Mouse (Mus musculus) neural tube, embryonic 13.5 days (tissue): ENCODE data around the gene Lrrc61. TPM values are rescaled to one million over a fixed set of nuclear protein-coding genes. Genes with fewer than 3 reads are reported as not detected.
A peak's percentile ranks its signal among the peaks of the same experiment; 100 is the strongest.

Source experiments
- ATAC-seq: fragments of 200-750 bp; cut with Nextera tagmentation; 2 replicates; pipeline ENCODE4 v1.8.0; 2017; ENCODE audit warnings: low read depth, mild to moderate bottlenecking, moderate TSS enrichment, moderate library complexity
- H3K27ac ChIP-seq: fragments of 300-500 bp; sonication (generic); replicated peaks from 2 replicates; pipeline ENCODE4 v1.5.1; 2015; ENCODE audit warnings: moderate library complexity, mild to moderate bottlenecking, inconsistent platforms
- H3K27me3 ChIP-seq: fragments of 300-500 bp; sonication (generic); 2 replicates; pipeline ENCODE4 v1.6.1; 2015; ENCODE audit warnings: mild to moderate bottlenecking, inconsistent platforms
- H3K36me3 ChIP-seq: fragments of 300-500 bp; sonication (generic); 2 replicates; pipeline ENCODE4 v1.6.1; 2015; ENCODE audit warnings: mild to moderate bottlenecking, inconsistent platforms
- H3K4me1 ChIP-seq: fragments of 300-500 bp; sonication (generic); replicated peaks from 2 replicates; pipeline ENCODE4 v1.6.1; 2015; ENCODE audit warnings: inconsistent platforms
- H3K4me2 ChIP-seq: fragments of 300-500 bp; sonication (generic); 2 replicates; pipeline ENCODE4 v1.6.1; 2015; ENCODE audit warnings: inconsistent platforms, mild to moderate bottlenecking, moderate library complexity
- H3K4me3 ChIP-seq: fragments of 300-500 bp; sonication (generic); 2 replicates; pipeline ENCODE4 v1.5.1; 2015; ENCODE audit warnings: mild to moderate bottlenecking, inconsistent platforms
- H3K9ac ChIP-seq: fragments of 300-500 bp; sonication (generic); 2 replicates; pipeline ENCODE4 v1.6.1; 2015; ENCODE audit warnings: moderate library complexity, mild to moderate bottlenecking, inconsistent platforms
- H3K9me3 ChIP-seq: fragments of 300-500 bp; sonication (generic); 2 replicates; pipeline ENCODE4 v1.6.1; 2016; ENCODE audit warnings: inconsistent platforms
- WGBS: fragments of 180-500 bp; shearing (Covaris S2); methylation state at CpG from one replicate; pipeline ENCODE4 v1.1.7; 2015; 5-methylcytosine and 5-hydroxymethylcytosine counted together
- polyA plus RNA-seq: library from polyadenylated mRNA; unstranded; fragments of >200 nt; fragmentation: Nextera tagmentation; extraction: Ambion mirVana; gene quantifications from 2 replicates; pipeline ENCODE4 v1.2.1, GENCODE M21; 2015

Gene Lrrc61
- polyA plus RNA-seq, 1 experiment from 2014 or later: 24.0 TPM

DNA sequence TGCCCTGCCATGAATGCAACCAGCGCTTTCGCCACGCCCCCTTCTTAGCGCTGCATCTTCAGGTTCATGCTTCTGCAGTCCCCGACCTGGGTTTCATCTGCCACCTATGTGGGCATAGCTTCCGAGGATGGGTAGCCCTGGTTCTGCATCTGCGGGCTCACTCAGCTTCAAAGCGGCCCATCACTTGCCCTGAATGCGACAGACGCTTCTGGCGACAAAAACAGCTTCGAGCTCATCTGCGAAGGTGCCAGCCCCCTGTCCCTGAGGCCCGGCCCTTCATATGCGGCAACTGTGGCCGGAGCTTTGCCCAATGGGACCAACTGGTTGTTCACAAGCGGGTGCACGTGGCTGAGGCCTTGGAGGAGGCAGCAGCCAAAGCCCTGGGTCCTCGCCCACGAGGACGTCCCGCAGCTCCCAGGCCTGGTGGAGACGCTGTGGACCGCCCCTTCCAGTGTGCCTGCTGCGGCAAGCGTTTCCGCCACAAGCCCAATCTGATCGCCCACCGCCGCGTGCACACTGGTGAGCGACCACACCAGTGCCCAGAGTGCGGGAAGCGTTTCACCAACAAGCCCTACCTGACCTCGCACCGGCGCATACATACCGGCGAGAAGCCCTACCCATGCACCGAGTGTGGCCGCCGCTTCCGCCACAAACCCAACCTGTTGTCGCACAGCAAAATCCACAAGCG, 42.1 kb downstream of the Lrrc61 start:
- Histone ChIP-seq H3K27me3 (no peaks in the 10 kb centered on the region), H3K27ac (no peak overlapping the region), H3K4me3 (no peak overlapping the region), H3K9ac (no peak overlapping the region), H3K4me1 (peaks cover 33% of the 10 kb centered on the region), H3K9me3 (peaks cover 29% of the 10 kb centered on the region), H3K4me2 (no peak overlapping the region), H3K36me3 (peaks cover 51% of the 10 kb centered on the region)
- no peak for ATAC-seq
- 97% methylated on average over 45 of the region's 45 CpGs for WGBS

DNA sequence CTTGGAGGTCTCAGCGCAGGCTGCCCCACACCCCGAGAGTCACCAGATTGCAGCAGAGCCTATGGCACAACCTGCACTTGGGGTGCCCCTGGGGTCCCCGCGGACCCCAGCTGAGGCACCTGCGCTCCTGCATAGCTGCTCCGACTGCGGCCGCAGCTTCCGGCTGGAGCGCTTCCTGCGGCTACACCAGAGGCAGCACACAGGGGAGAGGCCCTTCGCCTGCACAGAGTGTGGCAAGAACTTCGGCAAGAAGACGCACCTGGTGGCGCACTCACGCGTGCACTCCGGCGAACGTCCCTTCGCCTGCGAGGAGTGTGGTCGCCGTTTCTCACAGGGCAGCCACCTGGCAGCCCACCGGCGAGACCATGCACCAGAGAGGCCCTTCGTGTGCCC, 42.6 kb downstream of the Lrrc61 start:
- no peak for ATAC-seq
- peaks cover 29% of the 10 kb centered on the region for H3K9me3 ChIP-seq
- H3K4me2 ChIP-seq: no peak overlapping the region
- H3K4me1 ChIP-seq: peaks cover 33% of the 10 kb centered on the region
- WGBS: 97% methylated on average over 27 of the region's 27 CpGs
- H3K27me3 ChIP-seq: no peaks in the 10 kb centered on the region
- H3K9ac ChIP-seq: no peak overlapping the region
- H3K36me3 ChIP-seq: peaks cover 51% of the 10 kb centered on the region
- no peak overlapping the region for H3K4me3 ChIP-seq
- H3K27ac ChIP-seq: no peak overlapping the region

DNA sequence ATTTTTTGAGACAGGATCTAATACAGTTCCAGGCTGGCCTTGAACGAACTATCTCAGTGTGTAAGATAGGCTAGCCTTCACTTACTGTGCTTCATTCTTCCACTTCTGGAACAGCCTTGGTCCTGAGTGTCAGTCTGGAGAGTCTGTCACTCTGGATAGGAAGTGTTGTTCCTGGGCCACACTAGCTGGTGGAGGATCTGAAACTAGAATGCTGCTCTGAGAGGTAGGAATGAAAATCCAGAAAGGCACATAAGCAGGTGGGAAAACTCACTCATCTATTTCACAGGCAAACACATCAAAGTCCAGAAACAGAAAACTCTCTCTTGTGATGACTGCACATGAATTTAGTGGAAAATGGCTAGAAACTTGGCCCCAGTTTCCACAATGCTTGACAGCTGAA, 46.0 kb downstream of the Lrrc61 start:
- H3K27ac ChIP-seq: peak overlapping the region; percentile 92
- H3K9me3 ChIP-seq: peaks cover 27% of the 10 kb centered on the region
- peaks cover 47% of the 10 kb centered on the region for H3K36me3 ChIP-seq
- H3K27me3 ChIP-seq: no peaks in the 10 kb centered on the region
- H3K9ac ChIP-seq: peak overlapping the region; percentile 97; the same call in 1 of the 2 replicates
- peaks cover 28% of the 10 kb centered on the region for H3K4me1 ChIP-seq
- 88% methylated on average over 1 of the region's 1 CpGs for WGBS
- H3K4me3 ChIP-seq: no peak overlapping the region
- 0 out of 2 replicates have a peak overlapping the region, but pooled peaks have one; percentile 88 for H3K4me2 ChIP-seq
- ATAC-seq: no peak

DNA sequence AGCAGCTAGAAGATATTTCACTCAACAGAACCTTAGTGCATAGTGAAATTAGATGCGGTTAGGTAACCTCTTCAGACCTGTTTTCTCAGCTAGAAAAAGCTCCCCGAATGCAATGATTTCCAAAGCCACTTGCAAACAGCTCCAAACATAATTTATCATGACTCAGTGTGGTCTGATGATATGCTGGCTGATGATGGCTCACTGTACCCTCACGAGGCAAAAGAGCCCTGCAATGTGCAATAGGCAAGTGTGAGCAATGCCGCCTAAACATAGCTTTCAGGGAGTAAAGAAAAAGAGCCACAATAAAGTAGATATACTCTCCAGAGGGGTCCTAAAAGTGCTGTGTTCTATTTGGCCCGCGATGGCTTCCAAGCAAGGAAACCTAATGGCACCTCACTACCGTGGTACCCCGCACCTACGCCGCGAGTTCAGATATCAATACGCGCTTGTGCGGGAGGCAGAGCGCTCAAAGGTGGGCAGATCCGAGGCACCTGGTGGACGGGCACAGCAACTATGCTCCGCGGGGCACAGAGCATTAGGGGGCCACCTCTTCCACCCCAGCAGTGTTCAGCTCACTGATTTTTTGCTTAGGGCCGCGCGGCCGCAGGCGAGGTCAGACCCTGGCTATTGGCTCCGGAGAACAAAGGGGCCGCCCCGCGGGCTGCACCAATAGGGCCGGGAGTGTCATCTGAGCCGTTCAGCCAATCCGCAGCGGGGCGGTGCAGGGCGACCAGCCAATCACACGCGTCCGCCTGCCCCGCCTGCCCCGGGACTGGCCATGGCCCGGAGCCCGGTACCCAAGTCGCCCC, 46.9 kb downstream of the Lrrc61 start, which contains the start of gene Zfp775:
Zfp775 (plus strand) TSS at position 793 of the 809 bp plus-strand sequence.
- Histone ChIP-seq H3K4me2 (peak within 1 kb of the TSS; percentile 88), H3K36me3 (peaks cover 38% of the 10 kb centered on the region), H3K4me1 (peaks cover 28% of the 10 kb centered on the region), H3K9ac (peak within 1 kb of the TSS; percentile 97), H3K4me3 (peak within 1 kb of the TSS; percentile 78), H3K9me3 (peaks cover 18% of the 10 kb centered on the region), H3K27me3 (no peaks in the 10 kb centered on the region), H3K27ac (peak within 1 kb of the TSS; percentile 92)
- WGBS: 3% methylated on average over 42 of the region's 42 CpGs
- peak; percentile 99 for ATAC-seq

DNA sequence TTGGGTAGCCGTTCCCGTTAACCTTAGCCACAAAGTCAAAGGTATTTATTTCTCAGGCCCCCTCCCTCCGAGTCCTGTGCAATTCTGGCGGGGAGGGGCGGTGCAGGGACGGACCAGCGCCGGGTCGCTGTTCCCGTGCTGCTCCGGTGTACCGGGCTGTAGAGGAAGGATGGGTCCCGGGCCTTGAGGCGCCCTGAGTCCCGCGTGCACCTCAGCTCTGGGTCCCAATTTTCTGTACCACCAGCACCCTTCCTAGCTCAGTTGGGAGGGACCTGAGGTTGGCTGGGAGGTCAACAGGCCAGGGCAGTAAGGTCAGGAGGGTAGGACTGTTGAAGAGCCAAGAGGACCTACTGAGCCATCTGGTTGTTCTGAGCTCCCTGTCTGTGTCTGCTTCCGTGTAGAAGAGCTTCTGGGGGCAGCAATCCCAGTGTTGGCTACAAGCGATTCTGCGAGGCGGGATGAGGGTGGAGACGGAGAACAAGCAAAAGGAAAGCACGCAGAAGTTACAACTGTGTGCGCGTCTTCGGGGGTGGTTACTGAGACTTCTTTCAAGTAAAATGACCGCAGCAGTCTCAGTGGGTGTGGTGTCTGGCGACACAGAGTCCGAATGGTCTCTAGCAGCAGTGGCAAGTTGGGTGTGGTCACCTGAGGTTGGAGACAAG, 47.6 kb downstream of the Lrrc61 start:
- peak; percentile 84 for ATAC-seq
- H3K4me1 ChIP-seq: peaks cover 28% of the 10 kb centered on the region
- peak overlapping the region; percentile 88 for H3K4me2 ChIP-seq
- peaks cover 31% of the 10 kb centered on the region for H3K36me3 ChIP-seq
- H3K27me3 ChIP-seq: no peaks in the 10 kb centered on the region
- under 1% methylated on average over 28 of the region's 28 CpGs for WGBS
- peak overlapping the region; percentile 78 for H3K4me3 ChIP-seq
- peak overlapping the region; percentile 97 for H3K9ac ChIP-seq
- H3K9me3 ChIP-seq: peaks cover 11% of the 10 kb centered on the region
- H3K27ac ChIP-seq: peak overlapping the region; percentile 92

DNA sequence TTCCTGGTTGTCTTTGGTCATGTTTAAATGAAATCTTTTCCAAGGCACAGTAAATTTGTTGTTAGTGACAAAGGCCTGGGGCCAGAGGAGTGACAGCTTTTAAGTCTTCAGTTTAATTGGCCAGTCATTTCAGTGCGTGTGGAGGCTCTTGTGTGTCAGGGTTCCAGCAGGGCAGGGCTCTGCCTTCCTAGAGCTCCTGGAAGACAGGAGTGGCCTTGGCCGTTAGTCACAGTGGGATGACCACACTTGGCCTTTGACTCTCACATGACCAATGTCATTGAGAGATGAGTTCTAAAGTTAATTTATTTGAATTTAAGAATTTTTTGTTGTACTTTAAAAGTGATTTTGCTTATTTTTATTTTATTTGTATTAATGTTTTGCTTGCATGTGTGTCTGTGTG, 53.5 kb downstream of the Lrrc61 start:
- Histone ChIP-seq H3K4me1 (peaks cover 17% of the 10 kb centered on the region), H3K27ac (no peak overlapping the region), H3K9me3 (no peaks in the 10 kb centered on the region), H3K9ac (no peak overlapping the region), H3K27me3 (no peaks in the 10 kb centered on the region), H3K4me3 (no peak overlapping the region), H3K4me2 (no peak overlapping the region), H3K36me3 (peaks cover 11% of the 10 kb centered on the region)
- 60% methylated on average over 2 of the region's 2 CpGs for WGBS
- ATAC-seq: no peak

DNA sequence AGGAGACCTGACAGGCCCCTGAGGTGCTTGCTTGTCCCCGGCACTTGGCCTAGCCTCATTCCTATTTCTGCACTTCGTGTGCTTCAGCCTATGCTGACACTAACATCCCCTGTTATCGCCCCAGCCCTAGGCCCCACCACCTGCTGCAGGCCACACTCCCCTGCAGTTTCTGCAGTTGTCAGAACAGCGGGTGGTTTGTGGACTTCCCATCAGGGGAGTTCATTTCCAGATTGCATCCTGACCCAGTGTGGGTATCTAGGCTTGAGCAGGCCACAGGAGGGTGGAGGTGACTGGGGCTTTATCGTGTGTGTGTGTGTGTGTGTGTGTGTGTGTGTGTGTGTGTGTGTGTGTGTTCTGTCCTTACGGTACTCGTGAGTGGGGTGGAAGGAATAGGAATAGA, 54.9 kb downstream of the Lrrc61 start:
- Histone ChIP-seq H3K36me3 (peaks cover 25% of the 10 kb centered on the region), H3K4me2 (no peak overlapping the region), H3K4me1 (peaks cover 9% of the 10 kb centered on the region; the same call in 1 of the 2 replicates), H3K27me3 (no peaks in the 10 kb centered on the region), H3K27ac (no peak overlapping the region), H3K4me3 (no peak overlapping the region), H3K9me3 (no peaks in the 10 kb centered on the region), H3K9ac (no peak overlapping the region)
- 56% methylated on average over 7 of the region's 7 CpGs for WGBS
- ATAC-seq: no peak

DNA sequence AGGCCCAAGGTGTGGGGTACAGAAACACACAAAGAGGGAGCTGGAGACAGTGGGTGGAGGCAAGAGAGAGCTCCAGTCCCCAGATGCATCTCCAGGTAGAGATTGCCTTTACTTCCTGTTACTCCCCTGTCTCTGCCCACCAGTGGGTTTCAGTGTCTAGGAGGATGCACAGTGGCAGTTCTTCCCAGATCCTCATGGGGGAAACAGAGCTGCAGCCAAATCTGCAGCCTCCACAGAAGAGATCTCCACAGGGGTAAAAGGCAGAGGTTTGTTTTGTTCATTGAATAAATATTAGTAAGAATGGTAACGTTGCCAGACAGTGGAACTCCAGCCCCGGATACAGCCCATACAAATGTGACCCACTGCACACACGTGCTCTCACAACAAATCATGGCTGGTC, 56.1 kb downstream of the Lrrc61 start:
- no peak for ATAC-seq
- no peak overlapping the region for H3K4me3 ChIP-seq
- H3K36me3 ChIP-seq: peaks cover 35% of the 10 kb centered on the region
- H3K4me2 ChIP-seq: no peak overlapping the region
- peaks cover 9% of the 10 kb centered on the region; the same call in 1 of the 2 replicates for H3K4me1 ChIP-seq
- no peak overlapping the region for H3K27ac ChIP-seq
- 79% methylated on average over 3 of the region's 3 CpGs for WGBS
- H3K9ac ChIP-seq: no peak overlapping the region
- H3K27me3 ChIP-seq: no peaks in the 10 kb centered on the region
- H3K9me3 ChIP-seq: no peaks in the 10 kb centered on the region

DNA sequence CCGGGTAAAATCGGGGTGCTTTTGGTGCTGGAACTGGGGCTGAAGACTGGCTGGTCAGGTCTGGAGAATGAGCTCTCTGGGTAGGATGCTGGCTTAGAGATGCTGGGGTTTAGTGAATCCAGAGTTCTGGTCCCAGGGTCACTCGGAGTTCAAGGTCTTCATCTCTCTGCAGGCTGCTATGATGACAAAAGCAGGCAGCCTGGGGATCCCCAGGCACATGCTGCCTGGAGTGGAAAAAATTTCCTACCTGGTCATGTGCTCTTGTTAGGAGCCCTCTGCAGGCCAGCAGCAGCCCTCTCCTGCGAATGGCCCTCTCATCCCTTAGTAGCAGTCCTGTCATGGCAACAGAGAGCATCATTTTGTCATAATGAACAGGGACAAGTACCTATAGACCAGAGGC, 58.9 kb downstream of the Lrrc61 start:
- Histone ChIP-seq H3K27me3 (no peaks in the 10 kb centered on the region), H3K4me3 (no peak overlapping the region), H3K36me3 (peaks cover 46% of the 10 kb centered on the region), H3K27ac (no peak overlapping the region), H3K9me3 (no peaks in the 10 kb centered on the region), H3K9ac (no peak overlapping the region), H3K4me1 (peaks cover 9% of the 10 kb centered on the region; the same call in 1 of the 2 replicates), H3K4me2 (no peak overlapping the region)
- ATAC-seq: no peak
- 87% methylated on average over 4 of the region's 4 CpGs for WGBS

DNA sequence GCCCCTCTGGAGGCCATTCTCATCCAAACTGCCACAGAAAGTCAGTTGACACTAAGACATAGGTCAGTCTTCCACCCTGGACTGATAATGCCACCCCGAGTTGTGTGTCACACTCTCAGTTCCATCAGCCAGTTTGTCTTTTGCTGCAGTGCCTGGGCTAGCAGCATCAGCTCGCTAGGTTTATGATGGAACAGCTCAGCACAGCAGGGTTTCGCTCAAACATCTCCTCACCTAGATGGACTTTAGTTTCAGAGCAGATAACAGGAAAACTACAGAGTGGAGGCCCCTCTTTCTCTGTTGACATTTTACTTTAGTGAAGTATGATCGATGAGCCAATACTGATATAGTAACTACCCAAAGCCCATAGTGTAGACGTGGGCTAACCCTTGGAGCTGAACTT, 60.2 kb downstream of the Lrrc61 start:
- no peak overlapping the region for H3K9ac ChIP-seq
- 95% methylated on average over 5 of the region's 5 CpGs for WGBS
- no peaks in the 10 kb centered on the region for H3K27me3 ChIP-seq
- no peaks in the 10 kb centered on the region for H3K4me1 ChIP-seq
- no peak for ATAC-seq
- no peaks in the 10 kb centered on the region for H3K9me3 ChIP-seq
- H3K4me3 ChIP-seq: no peak overlapping the region
- no peak overlapping the region for H3K27ac ChIP-seq
- H3K4me2 ChIP-seq: no peak overlapping the region
- peaks cover 57% of the 10 kb centered on the region for H3K36me3 ChIP-seq

DNA sequence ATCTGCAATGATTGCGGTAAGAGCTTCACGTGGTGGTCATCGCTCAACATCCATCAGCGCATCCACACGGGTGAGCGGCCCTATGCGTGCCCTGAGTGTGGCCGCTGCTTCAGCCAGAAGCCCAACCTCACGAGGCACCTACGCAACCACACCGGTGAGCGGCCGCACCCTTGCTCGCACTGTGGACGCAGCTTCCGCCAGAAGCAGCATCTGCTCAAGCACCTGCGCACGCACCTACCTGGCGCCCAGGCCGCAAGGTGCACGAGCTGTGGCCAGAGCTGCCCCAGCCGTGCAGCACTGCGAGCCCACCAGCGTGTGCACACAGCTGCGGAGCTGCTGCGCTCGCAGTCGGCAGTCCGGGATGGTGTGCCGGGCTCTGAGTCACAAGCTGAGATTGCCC, 65.4 kb downstream of the Lrrc61 start:
- Histone ChIP-seq H3K36me3 (peaks cover 49% of the 10 kb centered on the region), H3K27me3 (no peaks in the 10 kb centered on the region), H3K9me3 (no peaks in the 10 kb centered on the region), H3K27ac (no peak overlapping the region), H3K4me2 (no peak overlapping the region), H3K4me1 (no peaks in the 10 kb centered on the region), H3K9ac (no peak overlapping the region), H3K4me3 (no peak overlapping the region)
- no peak for ATAC-seq
- WGBS: 94% methylated on average over 30 of the region's 30 CpGs
